Mouse (Mus musculus): ENCODE measurements around the gene Cald1. TPM values are rescaled to one million over a fixed set of nuclear protein-coding genes. Genes with fewer than 3 reads are reported as not detected.

The Cald1 gene
- polyA plus RNA-seq, 1 experiment from 2014 or later = 161 TPM

DNA sequence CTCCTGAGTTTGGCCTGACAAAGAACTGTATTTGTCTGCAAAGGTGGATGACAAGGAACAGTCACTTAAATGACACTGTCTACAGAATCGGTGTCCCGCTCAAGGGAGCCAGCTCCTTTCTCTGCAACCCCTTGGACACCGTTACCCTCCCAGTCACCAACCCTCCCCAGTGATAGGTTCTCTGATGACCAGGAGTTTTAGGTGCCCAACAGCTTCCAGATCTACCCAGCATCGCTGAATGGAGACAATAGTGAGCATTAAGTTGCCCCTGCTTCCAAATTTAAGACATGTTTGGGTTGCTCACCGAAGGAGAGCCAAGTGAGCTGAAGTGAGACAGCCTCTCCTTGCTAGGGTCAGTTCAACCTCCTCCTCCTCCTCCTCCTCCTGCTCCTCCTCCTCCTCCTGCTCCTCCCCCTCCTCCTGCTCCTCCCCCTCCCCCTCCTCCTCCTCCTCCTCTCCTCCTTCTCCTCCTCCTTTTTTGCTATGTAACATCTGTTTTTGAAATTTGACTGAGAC, 70.5 kb downstream of the Cald1 start:
- Histone ChIP-seq H3K9ac (no peak overlapping the region), H3K4me1 (replicated peaks) (no peaks in the 10 kb centered on the region; the same call in 1 of the 2 replicates), H3K27me3 (replicated peaks) (no peaks in the 10 kb centered on the region), H3K27ac (ENCODE audit: poor library complexity, severe bottlenecking) (no peak overlapping the region), H3K9me3 (replicated peaks) (0 out of 2 replicates have a peak, but pooled peaks cover 3% of the 10 kb centered on the region), H3K4me3 (no peak overlapping the region), H3K36me3 (0 out of 2 replicates have a peak, but pooled peaks cover 6% of the 10 kb centered on the region), H3K4me2 (no peak overlapping the region)
- ATAC-seq (ENCODE audit: insufficient number of reproducible peaks, low FRiP score) = no peak
- WGBS = 86% methylated on average over 5 of the region's 5 CpGs

DNA sequence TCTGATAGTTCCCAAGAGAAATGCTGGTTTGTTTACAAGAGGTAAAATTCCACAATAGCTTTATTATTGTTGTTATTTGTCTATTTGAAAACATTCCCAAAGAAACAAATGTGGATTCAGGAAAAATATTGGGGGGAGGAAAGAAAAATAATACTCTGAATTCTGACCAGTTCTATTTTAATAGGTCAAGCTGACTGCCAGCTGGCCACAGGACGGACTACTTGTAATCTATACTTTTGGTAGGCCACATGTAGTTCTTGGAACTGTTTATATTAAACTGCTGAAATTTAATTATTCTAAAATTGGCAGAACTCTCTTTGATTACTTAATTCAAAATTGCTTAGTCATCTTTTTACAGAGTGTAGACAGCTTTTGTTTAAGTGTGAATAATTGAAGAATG, 73.1 kb downstream of the Cald1 start:
- no peak overlapping the region for H3K4me2 ChIP-seq
- 0 out of 2 replicates have a peak, but pooled peaks cover 2% of the 10 kb centered on the region for H3K9me3 ChIP-seq (replicated peaks)
- H3K4me1 ChIP-seq (replicated peaks) = peaks cover 15% of the 10 kb centered on the region
- no peak overlapping the region for H3K27ac ChIP-seq (ENCODE audit: poor library complexity, severe bottlenecking)
- H3K9ac ChIP-seq = no peak overlapping the region
- no peak for ATAC-seq (ENCODE audit: insufficient number of reproducible peaks, low FRiP score)
- no peak overlapping the region for H3K4me3 ChIP-seq
- H3K36me3 ChIP-seq = 0 out of 2 replicates have a peak, but pooled peaks cover 9% of the 10 kb centered on the region
- 93% methylated on average over 1 of the region's 1 CpGs for WGBS
- no peaks in the 10 kb centered on the region for H3K27me3 ChIP-seq (replicated peaks)

DNA sequence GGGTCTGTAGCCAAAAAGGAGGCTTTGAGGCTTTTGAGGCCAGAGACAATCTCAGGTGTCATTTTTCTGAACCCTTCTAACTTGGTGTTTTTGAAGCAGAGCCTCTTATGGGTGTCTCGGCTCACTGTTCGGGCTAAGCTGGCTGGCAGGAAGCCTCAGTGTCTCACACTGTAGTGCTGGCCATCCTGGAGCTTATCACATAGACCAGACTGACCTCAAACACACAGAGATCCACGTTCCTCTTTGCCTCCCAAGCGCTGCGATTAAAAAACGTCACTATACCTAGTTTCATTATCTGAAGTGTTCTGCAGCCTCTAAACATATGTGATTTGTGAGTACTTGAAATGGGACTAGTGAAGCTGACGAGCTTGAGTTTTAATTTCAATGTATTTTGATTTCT, 76.1 kb downstream of the Cald1 start:
- Histone ChIP-seq H3K4me3 (no peak overlapping the region), H3K9ac (no peak overlapping the region), H3K4me2 (no peak overlapping the region), H3K36me3 (0 out of 2 replicates have a peak, but pooled peaks cover 3% of the 10 kb centered on the region), H3K27ac (ENCODE audit: poor library complexity, severe bottlenecking) (no peak overlapping the region), H3K27me3 (replicated peaks) (no peaks in the 10 kb centered on the region), H3K9me3 (replicated peaks) (no peaks in the 10 kb centered on the region), H3K4me1 (replicated peaks) (peaks cover 15% of the 10 kb centered on the region)
- no peak for ATAC-seq (ENCODE audit: insufficient number of reproducible peaks, low FRiP score)
- WGBS = 58% methylated on average over 7 of the region's 7 CpGs

DNA sequence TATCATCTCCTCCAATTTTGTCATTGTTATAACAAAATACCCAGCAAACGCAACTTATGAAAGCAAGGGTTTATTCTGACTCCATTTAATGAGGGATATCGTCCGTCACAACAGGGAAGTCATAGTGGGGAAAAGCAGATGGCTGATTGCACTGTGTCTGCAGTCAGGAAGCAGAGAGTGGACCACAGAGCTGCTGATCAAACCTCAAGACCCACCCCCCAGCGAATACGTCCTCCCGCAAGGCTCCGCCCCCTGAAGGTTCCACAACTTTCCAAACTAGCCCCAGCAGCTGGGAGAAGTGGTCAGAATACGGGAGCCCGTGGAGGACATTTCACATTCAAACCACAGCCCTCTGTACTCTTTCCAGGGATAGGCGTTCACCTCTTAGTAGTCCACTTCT, 76.6 kb downstream of the Cald1 start:
- Histone ChIP-seq H3K4me3 (no peak overlapping the region), H3K27ac (ENCODE audit: poor library complexity, severe bottlenecking) (no peak overlapping the region), H3K4me2 (no peak overlapping the region), H3K36me3 (0 out of 2 replicates have a peak, but pooled peaks cover 3% of the 10 kb centered on the region), H3K9ac (no peak overlapping the region), H3K27me3 (replicated peaks) (no peaks in the 10 kb centered on the region), H3K4me1 (replicated peaks) (peaks cover 15% of the 10 kb centered on the region), H3K9me3 (replicated peaks) (no peaks in the 10 kb centered on the region)
- no peak for ATAC-seq (ENCODE audit: insufficient number of reproducible peaks, low FRiP score)
- WGBS = 69% methylated on average over 10 of the region's 10 CpGs

DNA sequence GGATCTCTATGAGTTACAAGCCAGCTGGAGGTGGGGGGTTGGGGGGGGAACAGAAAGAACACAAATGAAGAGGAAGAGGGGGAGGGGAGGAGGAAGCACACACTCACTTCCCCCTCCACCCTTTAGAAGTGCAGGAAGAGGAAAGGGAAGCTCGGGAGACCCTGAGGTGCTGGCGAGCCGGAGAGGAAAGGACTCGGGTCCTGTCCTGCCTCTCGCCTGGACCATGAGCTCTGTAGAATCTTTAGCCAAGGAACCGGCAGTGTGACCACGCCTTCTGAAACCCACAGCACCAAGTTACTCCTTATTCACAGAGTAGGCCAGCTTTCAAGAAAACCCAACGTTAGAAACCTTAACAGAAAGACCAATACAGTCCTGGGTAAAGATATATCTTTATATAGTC, 83.8 kb downstream of the Cald1 start:
- Histone ChIP-seq H3K36me3 (peaks cover 2% of the 10 kb centered on the region; the same call in 1 of the 2 replicates), H3K4me3 (no peak overlapping the region), H3K27ac (ENCODE audit: poor library complexity, severe bottlenecking) (no peak overlapping the region), H3K4me2 (no peak overlapping the region), H3K27me3 (replicated peaks) (no peaks in the 10 kb centered on the region), H3K9ac (no peak overlapping the region), H3K4me1 (replicated peaks) (peaks cover 32% of the 10 kb centered on the region), H3K9me3 (replicated peaks) (no peaks in the 10 kb centered on the region)
- 46% methylated on average over 8 of the region's 8 CpGs for WGBS
- ATAC-seq (ENCODE audit: insufficient number of reproducible peaks, low FRiP score) = no peak

DNA sequence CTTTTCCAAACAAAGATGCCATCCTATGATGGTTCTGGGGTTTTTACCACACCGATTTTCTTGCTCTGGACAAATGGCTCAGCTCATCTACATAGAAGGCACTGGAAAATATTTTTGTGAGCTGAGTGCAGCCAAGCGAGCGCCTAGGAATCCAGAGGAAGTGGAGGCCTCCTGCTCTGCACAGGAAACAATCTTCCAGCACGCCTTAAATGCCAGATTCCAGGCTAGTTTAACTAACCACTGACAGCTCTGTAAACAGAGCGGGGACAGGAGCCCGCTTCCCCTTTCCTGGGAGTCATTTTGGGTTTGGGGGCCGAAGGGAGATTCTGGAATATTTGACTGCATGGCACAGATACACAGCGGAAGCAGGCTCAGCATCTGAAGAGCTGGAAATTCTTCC, 86.6 kb downstream of the Cald1 start:
- Histone ChIP-seq H3K9me3 (replicated peaks) (no peaks in the 10 kb centered on the region), H3K4me1 (replicated peaks) (peaks cover 44% of the 10 kb centered on the region), H3K4me3 (no peak overlapping the region), H3K36me3 (peaks cover 13% of the 10 kb centered on the region), H3K9ac (0 out of 2 replicates have a peak overlapping the region, but pooled peaks have one; percentile 27), H3K4me2 (peak overlapping the region; percentile 36), H3K27me3 (replicated peaks) (no peaks in the 10 kb centered on the region), H3K27ac (ENCODE audit: poor library complexity, severe bottlenecking) (peak overlapping the region; percentile 84)
- WGBS = 17% methylated on average over 8 of the region's 8 CpGs
- 0 out of 2 replicates have a peak, but pooled peaks have one; percentile 39 for ATAC-seq (ENCODE audit: insufficient number of reproducible peaks, low FRiP score)

DNA sequence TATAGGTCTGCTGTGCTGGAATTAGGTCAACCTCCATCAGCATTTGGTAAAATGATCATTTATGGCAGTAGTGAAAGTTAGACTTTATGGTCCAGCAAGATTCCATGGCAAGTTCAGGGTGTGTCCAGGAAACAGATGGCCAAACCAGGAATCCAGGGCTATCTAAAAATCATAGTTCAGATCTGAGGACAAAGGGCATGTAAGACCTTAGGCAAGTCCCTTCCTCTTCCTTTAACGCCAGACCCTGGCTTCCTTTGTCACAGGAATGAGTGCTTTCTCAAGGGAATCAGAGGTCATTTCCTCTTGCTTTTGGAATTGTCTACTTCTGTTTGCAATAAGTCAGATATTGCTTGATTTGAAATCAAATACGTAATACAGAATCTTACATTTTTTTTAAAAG, 90.7 kb downstream of the Cald1 start:
- H3K4me1 ChIP-seq (replicated peaks) = peaks cover 36% of the 10 kb centered on the region
- H3K36me3 ChIP-seq = peaks cover 23% of the 10 kb centered on the region
- H3K9ac ChIP-seq = no peak overlapping the region
- H3K9me3 ChIP-seq (replicated peaks) = no peaks in the 10 kb centered on the region
- ATAC-seq (ENCODE audit: insufficient number of reproducible peaks, low FRiP score) = no peak
- H3K27ac ChIP-seq (ENCODE audit: poor library complexity, severe bottlenecking) = no peak overlapping the region
- no peaks in the 10 kb centered on the region for H3K27me3 ChIP-seq (replicated peaks)
- WGBS = 68% methylated on average over 2 of the region's 2 CpGs
- no peak overlapping the region for H3K4me2 ChIP-seq
- H3K4me3 ChIP-seq = no peak overlapping the region

DNA sequence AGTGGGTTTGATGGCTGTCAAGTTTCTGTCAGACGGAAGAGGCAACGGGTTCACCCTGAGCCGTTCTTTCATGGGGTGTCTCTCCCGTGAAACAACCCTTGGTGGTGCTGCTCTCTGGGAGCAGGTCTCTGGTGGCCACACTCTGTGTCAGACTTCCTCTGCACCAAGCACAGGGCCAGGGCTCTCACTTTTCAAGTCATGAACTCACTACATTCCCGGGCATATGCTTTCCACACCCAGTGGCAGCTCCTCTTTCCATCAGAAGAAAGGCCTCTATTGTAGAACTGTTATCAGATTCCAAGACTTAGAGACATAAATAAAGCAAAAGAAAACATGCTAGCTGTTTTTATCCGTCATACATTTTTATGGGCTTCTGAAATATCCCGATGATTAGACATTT, 93.1 kb downstream of the Cald1 start:
- Histone ChIP-seq H3K27ac (ENCODE audit: poor library complexity, severe bottlenecking) (no peak overlapping the region), H3K4me2 (no peak overlapping the region), H3K4me1 (replicated peaks) (peaks cover 24% of the 10 kb centered on the region), H3K4me3 (no peak overlapping the region), H3K9me3 (replicated peaks) (no peaks in the 10 kb centered on the region), H3K9ac (no peak overlapping the region), H3K36me3 (peaks cover 21% of the 10 kb centered on the region), H3K27me3 (replicated peaks) (no peaks in the 10 kb centered on the region)
- no peak for ATAC-seq (ENCODE audit: insufficient number of reproducible peaks, low FRiP score)
- WGBS = 69% methylated on average over 7 of the region's 7 CpGs

DNA sequence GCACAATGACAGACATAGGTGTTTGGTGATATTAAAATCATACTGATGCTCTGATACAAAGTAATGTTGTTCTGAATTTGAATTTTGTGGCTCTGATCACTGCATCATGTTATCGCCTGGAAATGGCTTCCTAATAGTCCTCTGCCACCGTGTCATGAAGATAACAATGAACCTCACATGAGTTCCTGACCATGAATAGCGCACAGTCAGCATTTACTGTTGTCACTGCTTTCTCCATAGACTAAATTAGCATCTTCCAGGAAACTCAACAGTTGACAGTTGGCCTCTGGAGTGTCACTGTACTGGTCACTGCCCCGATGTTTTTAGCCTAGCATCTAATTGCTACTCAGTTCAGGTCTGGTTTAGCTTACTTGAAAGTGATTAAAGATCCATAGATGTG, 95.8 kb downstream of the Cald1 start:
- peaks cover 10% of the 10 kb centered on the region; the same call in 1 of the 2 replicates for H3K36me3 ChIP-seq
- H3K9me3 ChIP-seq (replicated peaks) = no peaks in the 10 kb centered on the region
- H3K9ac ChIP-seq = no peak overlapping the region
- H3K4me2 ChIP-seq = no peak overlapping the region
- H3K27me3 ChIP-seq (replicated peaks) = no peaks in the 10 kb centered on the region
- ATAC-seq (ENCODE audit: insufficient number of reproducible peaks, low FRiP score) = no peak
- peaks cover 15% of the 10 kb centered on the region for H3K4me1 ChIP-seq (replicated peaks)
- 80% methylated on average over 4 of the region's 4 CpGs for WGBS
- no peak overlapping the region for H3K27ac ChIP-seq (ENCODE audit: poor library complexity, severe bottlenecking)
- H3K4me3 ChIP-seq = no peak overlapping the region

DNA sequence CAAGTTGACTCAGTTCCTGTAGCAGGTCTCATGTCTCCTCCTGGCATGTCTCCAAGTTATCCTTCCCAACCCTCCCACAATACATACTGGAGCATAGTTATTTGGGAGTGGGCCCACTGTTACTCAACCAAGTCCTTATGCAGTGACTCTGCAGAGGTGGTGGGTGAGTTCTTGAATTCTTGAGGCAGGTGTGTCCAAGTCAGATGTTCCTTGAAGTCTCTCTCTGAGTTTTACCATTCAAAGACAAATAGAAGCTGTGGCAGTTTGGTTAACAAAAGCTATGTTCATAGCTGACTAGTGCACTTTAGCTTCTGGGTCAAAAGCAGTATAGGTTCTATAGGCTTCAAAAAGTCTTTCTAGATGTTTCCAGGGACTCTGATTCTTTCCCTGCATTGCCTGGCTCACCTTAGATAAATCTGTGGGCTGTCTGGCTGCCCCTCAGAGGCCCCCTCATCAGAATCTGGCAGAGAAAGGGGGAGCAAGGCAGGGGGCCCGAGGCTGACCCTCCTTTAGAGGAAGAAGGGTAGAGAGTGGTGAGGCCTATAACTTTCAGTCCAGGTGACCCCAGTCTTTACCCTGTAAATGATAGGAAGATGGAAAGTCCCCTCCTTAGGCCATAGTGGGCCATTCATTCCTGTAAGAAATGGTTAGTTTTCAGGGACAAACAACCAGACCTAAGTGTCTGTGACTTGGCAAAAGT, 105.3 kb downstream of the Cald1 start:
- peaks cover 22% of the 10 kb centered on the region for H3K9me3 ChIP-seq (replicated peaks)
- no peak overlapping the region for H3K9ac ChIP-seq
- no peaks in the 10 kb centered on the region for H3K27me3 ChIP-seq (replicated peaks)
- ATAC-seq (ENCODE audit: insufficient number of reproducible peaks, low FRiP score) = no peak
- peaks cover 44% of the 10 kb centered on the region for H3K36me3 ChIP-seq
- H3K4me3 ChIP-seq = no peak overlapping the region
- no peak overlapping the region for H3K4me2 ChIP-seq
- no peak overlapping the region for H3K27ac ChIP-seq (ENCODE audit: poor library complexity, severe bottlenecking)
- peaks cover 35% of the 10 kb centered on the region for H3K4me1 ChIP-seq (replicated peaks)
- WGBS = 100% methylated on average over 1 of the region's 1 CpGs

DNA sequence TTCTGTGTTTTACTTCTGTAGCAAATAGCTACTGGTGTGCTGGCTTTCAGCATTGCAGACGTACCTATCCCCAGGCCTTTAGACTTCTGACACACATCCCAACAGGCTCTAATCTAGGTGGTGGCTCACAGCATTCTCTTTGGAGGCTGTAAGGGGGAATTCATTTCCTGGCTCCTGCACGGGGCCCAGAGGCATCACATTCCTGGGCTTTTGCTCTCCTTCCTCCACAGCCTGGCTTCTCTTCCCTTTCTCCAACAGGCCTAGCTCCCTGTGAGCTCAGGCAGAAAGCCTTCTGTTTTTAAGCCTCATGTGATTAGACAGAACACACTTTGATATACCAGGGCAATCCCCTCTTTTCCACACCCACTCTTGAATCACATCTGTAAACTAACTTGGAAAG, 109.2 kb downstream of the Cald1 start:
- peaks cover 64% of the 10 kb centered on the region for H3K4me1 ChIP-seq (replicated peaks)
- peaks cover 34% of the 10 kb centered on the region for H3K36me3 ChIP-seq
- ATAC-seq (ENCODE audit: insufficient number of reproducible peaks, low FRiP score) = peak; percentile 37; the same call in 1 of the 2 replicates
- peak overlapping the region; percentile 24 for H3K4me2 ChIP-seq
- H3K27me3 ChIP-seq (replicated peaks) = no peaks in the 10 kb centered on the region
- no peak overlapping the region for H3K9ac ChIP-seq
- H3K27ac ChIP-seq (ENCODE audit: poor library complexity, severe bottlenecking) = peak overlapping the region; percentile 94
- 2% methylated on average over 2 of the region's 2 CpGs for WGBS
- peaks cover 22% of the 10 kb centered on the region for H3K9me3 ChIP-seq (replicated peaks)
- no peak overlapping the region for H3K4me3 ChIP-seq
